Mouse (Mus musculus) myocyte (in vitro differentiated cells): ENCODE data around the gene Ehbp1l1. TPM values are rescaled to one million over a fixed set of nuclear protein-coding genes. Genes with fewer than 3 reads are reported as not detected.

Experiments
- H3K27me3 ChIP-seq: one replicate; pipeline ENCODE4 v1.6.1; 2011; ENCODE audit not compliant: control insufficient read depth, insufficient read depth, insufficient read length
- H3K36me3 ChIP-seq: one replicate; pipeline ENCODE4 v1.6.1; 2011; ENCODE audit not compliant: control insufficient read depth, insufficient read depth
- H3K4me2 ChIP-seq: one replicate; pipeline ENCODE4 v1.6.1; 2011; ENCODE audit warnings: low read depth, control low read depth
- H3K4me3 ChIP-seq: one replicate; pipeline ENCODE4 v1.5.1; 2011; ENCODE audit warnings: mild to moderate bottlenecking, control low read depth, moderate library complexity
- H3K79me2 ChIP-seq: one replicate; pipeline ENCODE4 v1.6.1; 2011; ENCODE audit not compliant: control insufficient read depth, insufficient read depth
- H3ac ChIP-seq: one replicate; pipeline ENCODE4 v1.6.1; 2011; ENCODE audit not compliant: control insufficient read depth, insufficient read length
- CEBPB ChIP-seq: IDR thresholded peaks from 2 replicates; pipeline ENCODE4 v1.6.1; 2011; ENCODE audit warnings: mild to moderate bottlenecking, moderate library complexity; ENCODE audit not compliant: poor library complexity, insufficient read depth, severe bottlenecking
- E2F4 ChIP-seq: IDR thresholded peaks from one replicate; pipeline ENCODE4 v1.6.1; 2011; ENCODE audit warnings: mild to moderate bottlenecking, control low read depth, moderate library complexity; ENCODE audit not compliant: insufficient read depth
- MAX ChIP-seq: IDR thresholded peaks from one replicate; pipeline ENCODE4 v1.6.1; 2011; ENCODE audit warnings: low read depth, mild to moderate bottlenecking, control low read depth
- MYOD1 ChIP-seq, 3 experiments: IDR thresholded peaks; one replicate each; pipeline ENCODE4 v1.6.1; 2011; ENCODE audit warnings: control low read depth in 2 of 3, low read depth in 2 of 3, mild to moderate bottlenecking in 2 of 3, moderate library complexity in 1 of 3; ENCODE audit not compliant: insufficient read length in 2 of 3, control insufficient read depth in 1 of 3
- MYOG ChIP-seq, 3 experiments: IDR thresholded peaks; one replicate each; pipeline ENCODE4 v1.6.1; 2011; ENCODE audit warnings: control low read depth in 2 of 3, low read depth in 2 of 3, mild to moderate bottlenecking in 2 of 3; ENCODE audit not compliant: insufficient read length in 2 of 3, control insufficient read depth in 1 of 3, insufficient read depth in 1 of 3
- POLR2A ChIP-seq: IDR thresholded peaks from one replicate; pipeline ENCODE4 v1.6.1; 2011; ENCODE audit warnings: low read depth, mild to moderate bottlenecking, control low read depth, moderate library complexity; ENCODE audit not compliant: insufficient read length
- POLR2AphosphoS2 ChIP-seq: IDR thresholded peaks from one replicate; pipeline ENCODE4 v1.6.1; 2011; ENCODE audit warnings: low read depth, control low read depth; ENCODE audit not compliant: insufficient read length
- REST ChIP-seq: IDR thresholded peaks from one replicate; pipeline ENCODE4 v1.6.1; 2011; ENCODE audit warnings: mild to moderate bottlenecking, control low read depth, moderate library complexity; ENCODE audit not compliant: insufficient read depth, insufficient read length
- SRF ChIP-seq: IDR thresholded peaks from one replicate; pipeline ENCODE4 v1.6.1; 2011; ENCODE audit warnings: low read depth; ENCODE audit not compliant: control insufficient read depth, insufficient read length
- TCF12 ChIP-seq: IDR thresholded peaks from one replicate; pipeline ENCODE4 v1.6.1; 2011; ENCODE audit warnings: mild to moderate bottlenecking, control low read depth; ENCODE audit not compliant: poor library complexity, insufficient read depth, severe bottlenecking
- TCF3 ChIP-seq: IDR thresholded peaks from one replicate; pipeline ENCODE4 v1.6.1; 2011; ENCODE audit warnings: low read depth, control low read depth; ENCODE audit not compliant: insufficient read length
- USF1 ChIP-seq: IDR thresholded peaks from one replicate; pipeline ENCODE4 v1.6.1; 2011; ENCODE audit warnings: low read depth, mild to moderate bottlenecking, control low read depth, moderate library complexity
- polyA plus RNA-seq: library from polyadenylated mRNA; unstranded; fragments of >200 nt; fragmentation: generic; extraction: Trizol; gene quantifications from one replicate; pipeline ENCODE4 v1.2.1, GENCODE M21; 2012; ENCODE audit warnings: missing spikeins

Ehbp1l1 gene
- polyA plus RNA-seq, 1 experiment = 97.4 TPM

GRCm38 (mm10) chr19:5713255-5713654, 12.9 kb downstream of the Ehbp1l1 start:
- Histone ChIP-seq H3K4me3 (no peak overlapping the region), H3K27me3 (no peaks in the 10 kb centered on the region), H3K36me3 (peaks cover 37% of the 10 kb centered on the region), H3ac (no peak overlapping the region), H3K4me2 (peak overlapping the region; percentile 55), H3K79me2 (peaks cover 27% of the 10 kb centered on the region)
- no peak for TF ChIP-seq MAX
- TF ChIP-seq POLR2A = no peak
- no peak for TF ChIP-seq TCF3
- no peak for TF ChIP-seq TCF12
- no peak for TF ChIP-seq MYOD1 (IDR thresholded peaks at IDR 0.05; ENCODE audit: control insufficient read depth in 1 of 3, insufficient read length in 2 of 3, low read depth in 2 of 3)
- no peak for TF ChIP-seq USF1
- TF ChIP-seq SRF = no peak
- TF ChIP-seq POLR2AphosphoS2 = no peak
- no peak for TF ChIP-seq E2F4
- TF ChIP-seq MYOG (IDR thresholded peaks at IDR 0.05; ENCODE audit: control insufficient read depth in 1 of 3, insufficient read depth in 1 of 3, insufficient read length in 2 of 3, low read depth in 2 of 3) = no peak
- no peak for TF ChIP-seq CEBPB
- no peak for TF ChIP-seq REST

DNA sequence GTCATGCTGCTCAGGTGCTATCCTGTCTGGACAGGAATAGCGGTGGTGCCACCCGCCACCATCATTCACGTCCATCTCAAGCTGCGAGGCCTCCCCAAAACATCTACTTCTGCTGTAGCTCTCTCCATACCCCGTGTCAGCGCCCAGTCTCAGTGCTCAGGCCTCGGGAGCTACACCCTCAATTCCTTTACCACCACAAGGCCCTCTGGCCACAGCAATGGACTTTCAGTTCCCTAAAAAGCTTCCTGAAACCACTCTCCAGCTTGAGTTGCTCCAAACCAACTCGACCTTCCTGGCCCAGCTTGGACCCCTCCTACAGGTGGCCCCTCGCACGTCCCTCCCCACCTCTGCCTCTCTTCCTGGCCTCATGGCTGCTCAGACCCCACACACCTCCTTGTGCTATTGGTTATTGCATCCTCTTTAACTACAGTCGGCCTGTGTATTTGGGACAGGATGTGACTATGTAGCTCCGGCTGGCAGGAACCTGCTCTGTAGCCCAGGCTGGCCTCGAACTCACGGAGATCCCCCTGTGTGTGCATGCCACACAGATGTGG, 14.1 kb downstream of the Ehbp1l1 start:
- H3ac ChIP-seq = no peak overlapping the region
- TF ChIP-seq TCF3 = no peak
- TF ChIP-seq CEBPB = no peak
- TF ChIP-seq E2F4 = no peak
- TF ChIP-seq MYOG (IDR thresholded peaks at IDR 0.05; ENCODE audit: control insufficient read depth in 1 of 3, insufficient read depth in 1 of 3, insufficient read length in 2 of 3, low read depth in 2 of 3) = no peak
- no peak for TF ChIP-seq SRF
- no peak for TF ChIP-seq REST
- TF ChIP-seq MAX = no peak
- no peak for TF ChIP-seq MYOD1 (IDR thresholded peaks at IDR 0.05; ENCODE audit: control insufficient read depth in 1 of 3, insufficient read length in 2 of 3, low read depth in 2 of 3)
- no peak for TF ChIP-seq POLR2AphosphoS2
- no peak for TF ChIP-seq USF1
- no peak for TF ChIP-seq POLR2A
- TF ChIP-seq TCF12 = no peak
- H3K4me3 ChIP-seq = no peak overlapping the region
- H3K36me3 ChIP-seq = peaks cover 41% of the 10 kb centered on the region
- H3K27me3 ChIP-seq = no peaks in the 10 kb centered on the region
- peaks cover 27% of the 10 kb centered on the region for H3K79me2 ChIP-seq
- H3K4me2 ChIP-seq = no peak overlapping the region

- no peaks in the 10 kb centered on the region for H3K27me3 ChIP-seq
- H3K4me3 ChIP-seq = no peak overlapping the region
- TF ChIP-seq POLR2AphosphoS2 (no peak), CEBPB (no peak), REST (no peak), MYOG (IDR thresholded peaks at IDR 0.05; ENCODE audit: control insufficient read depth in 1 of 3, insufficient read depth in 1 of 3, insufficient read length in 2 of 3, low read depth in 2 of 3) (no peak), TCF3 (no peak), POLR2A (no peak), E2F4 (no peak)
- peaks cover 27% of the 10 kb centered on the region for H3K79me2 ChIP-seq
- peaks cover 36% of the 10 kb centered on the region for H3K36me3 ChIP-seq
- no peak overlapping the region for H3K4me2 ChIP-seq
- no peak overlapping the region for H3ac ChIP-seq
These were observed 14.9 kb downstream of the Ehbp1l1 start for GRCm38 (mm10) chr19:5711218-5711617.

DNA sequence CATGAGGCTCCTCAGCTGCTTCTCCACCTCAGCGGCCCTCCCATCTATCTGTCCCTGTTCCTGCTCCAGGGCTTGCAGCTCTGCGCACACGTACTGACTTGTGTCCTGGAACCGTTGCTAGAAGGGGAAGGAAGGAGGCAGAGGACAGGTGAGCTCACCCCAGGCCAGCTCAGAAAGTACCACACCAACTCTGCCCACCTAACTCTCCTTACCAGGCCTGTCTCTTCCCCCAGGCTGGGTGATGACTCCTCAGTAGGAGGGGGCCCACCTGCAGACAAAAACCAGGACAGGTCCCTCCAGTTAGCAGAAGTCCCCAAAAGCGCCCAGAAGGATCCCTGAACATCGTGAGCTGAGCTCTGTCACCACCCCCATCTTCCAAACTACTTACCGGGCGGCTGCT, 15.5 kb downstream of the Ehbp1l1 start:
- Histone ChIP-seq H3K36me3 (peaks cover 36% of the 10 kb centered on the region), H3ac (no peak overlapping the region), H3K4me3 (no peak overlapping the region), H3K27me3 (no peaks in the 10 kb centered on the region), H3K79me2 (peaks cover 27% of the 10 kb centered on the region), H3K4me2 (no peak overlapping the region)
- TF ChIP-seq CEBPB (no peak), USF1 (no peak), MAX (no peak), REST (no peak), E2F4 (no peak), POLR2AphosphoS2 (no peak), SRF (no peak), MYOG (IDR thresholded peaks at IDR 0.05; ENCODE audit: control insufficient read depth in 1 of 3, insufficient read depth in 1 of 3, insufficient read length in 2 of 3, low read depth in 2 of 3) (no peak), TCF3 (no peak), MYOD1 (IDR thresholded peaks at IDR 0.05; ENCODE audit: control insufficient read depth in 1 of 3, insufficient read length in 2 of 3, low read depth in 2 of 3) (no peak), POLR2A (no peak), TCF12 (no peak)

- Histone ChIP-seq H3K4me2 (no peak overlapping the region), H3K4me3 (no peak overlapping the region), H3K27me3 (no peaks in the 10 kb centered on the region), H3K79me2 (peaks cover 27% of the 10 kb centered on the region), H3K36me3 (peaks cover 36% of the 10 kb centered on the region), H3ac (no peak overlapping the region)
- TF ChIP-seq MYOG (IDR thresholded peaks at IDR 0.05; ENCODE audit: control insufficient read depth in 1 of 3, insufficient read depth in 1 of 3, insufficient read length in 2 of 3, low read depth in 2 of 3) (peak in 2 of 3 experiments; percentile 56 to 88), CEBPB (no peak), REST (no peak), POLR2A (no peak), E2F4 (no peak), MYOD1 (IDR thresholded peaks at IDR 0.05; ENCODE audit: control insufficient read depth in 1 of 3, insufficient read length in 2 of 3, low read depth in 2 of 3) (peak; percentile 9 to 90 (median 72)), POLR2AphosphoS2 (no peak), USF1 (no peak)
These were observed 16.0 kb downstream of the Ehbp1l1 start for GRCm38 (mm10) chr19:5710068-5710467.
